In the genomic region with DNA sequence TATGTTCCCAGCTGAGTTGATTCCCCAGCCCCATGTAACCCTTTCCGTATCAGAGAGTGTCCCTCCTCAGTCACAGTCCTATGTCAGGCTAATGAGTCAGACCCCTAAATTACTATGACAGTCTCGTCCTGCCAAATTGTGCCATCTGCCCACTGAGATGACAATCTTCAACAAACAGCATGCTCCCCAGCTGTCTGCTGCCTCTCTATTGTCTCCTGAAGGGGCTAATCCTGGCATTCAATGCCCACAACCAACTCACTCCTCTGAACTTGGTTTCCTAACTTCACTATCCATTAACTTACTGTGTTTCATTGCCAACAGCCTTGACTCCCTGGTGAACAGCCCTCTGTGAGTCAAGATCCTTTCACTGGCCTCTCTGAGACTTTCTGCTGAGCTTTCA, we compare ENCODE assay signal across 26 mouse cellular contexts. TPM values are rescaled to one million over a fixed set of nuclear protein-coding genes. Genes with fewer than 3 reads are reported as not detected.
DNase-seq lines count a peak whose midpoint lies in the region; ATAC-seq and TF ChIP-seq lines count a peak whose summit lies in the region.
"Had no signal": no experiment of that assay in that cellular context is flagged by ENCODE, and none has a peak within 500 bp of the region (broad histone marks: within the 10 kb centered on the region; RNA-seq: fewer than 3 reads in every experiment).

No protein-coding gene starts in this region.

- ATAC-seq in hindbrain, postnatal 0 days = no peak
- no peak for ATAC-seq in hindbrain, embryonic 11.5 days (ENCODE audit: low FRiP score)
- ATAC-seq in liver, embryonic 11.5 days (replicated peaks; ENCODE audit: low FRiP score) = no peak
- ATAC-seq: forebrain, embryonic 13.5 days; intestine, postnatal 0 days; liver, embryonic 12.5 days; liver, postnatal 0 days had no signal

- H3K4me2 ChIP-seq in hindbrain, postnatal 0 days (ENCODE audit: low read depth, low read length) = no peak overlapping the region
- no peak overlapping the region for H3K4me2 ChIP-seq in hindbrain, embryonic 11.5 days (replicated peaks; ENCODE audit: low read depth, low read length)
- H3K4me2 ChIP-seq in liver, embryonic 11.5 days = no peak overlapping the region
- H3K4me2 ChIP-seq: forebrain, embryonic 13.5 days; kidney, embryonic 15.5 days; limb, embryonic 12.5 days; liver, embryonic 12.5 days; midbrain, embryonic 11.5 days had no signal

- 47% methylated on average over 2 of the region's 2 CpGs for WGBS in hindbrain, postnatal 0 days
- 84% methylated on average over 2 of the region's 2 CpGs for WGBS in hindbrain, embryonic 11.5 days
- WGBS in liver, adult 2 months = 94% methylated on average over 2 of the region's 2 CpGs
- WGBS in liver, embryonic 11.5 days = 75% methylated on average over 2 of the region's 2 CpGs

- H3K4me3 ChIP-seq in hindbrain, postnatal 0 days (ENCODE audit: low read length) = no peak overlapping the region
- no peak overlapping the region for H3K4me3 ChIP-seq in hindbrain, embryonic 11.5 days (ENCODE audit: low read depth, low read length)
- no peak overlapping the region for H3K4me3 ChIP-seq in liver, adult 2 months (ENCODE audit: insufficient read depth, low read depth, low read length)
- H3K4me3 ChIP-seq in liver, embryonic 11.5 days (ENCODE audit: low read depth, low read length) = no peak overlapping the region
- H3K4me3 ChIP-seq: forebrain, embryonic 13.5 days; hindbrain, embryonic 10.5 days; kidney, embryonic 15.5 days; limb, embryonic 12.5 days; liver, embryonic 12.5 days had no signal

- peak; percentile 53 for DNase-seq in adrenal gland, adult 2 months
- DNase-seq in adrenal gland, adult 8-10 months = no peak
- DNase-seq in hindbrain, postnatal 0 days (ENCODE audit: low spot score) = peak; percentile 59
- no peak for DNase-seq in hindbrain, embryonic 11.5 days (ENCODE audit: low spot score)
- DNase-seq in liver, adult 2 months (ENCODE audit: extremely low read depth, low read depth, low spot score) = peak; percentile 48
- DNase-seq in liver, embryonic 11.5 days (ENCODE audit: low spot score) = no peak
- DNase-seq in brain, embryonic 14.5 days (ENCODE audit: low read depth) = peak; percentile 31
- DNase-seq: cerebellum, adult 18-20 months; cerebellum, postnatal 36 days; gastrocnemius, postnatal 14 days; heart, postnatal 14 days; kidney, postnatal 25 days; liver, postnatal 0 days; lung, postnatal 36 days; right cerebral cortex, adult 18-20 months; spleen, adult 18-20 months; thymus, adult 2 months; thymus, postnatal 4 days had no signal

- no peaks in the 10 kb centered on the region for H3K79me2 ChIP-seq in liver, adult 2 months (ENCODE audit: control insufficient read depth, insufficient read depth, low read length)

- TF ChIP-seq POLR2A in liver, adult 2 months (IDR thresholded peaks at IDR 0.05; ENCODE audit: extremely low read depth, insufficient read depth, low read length) = no peak
- TF ChIP-seq POLR2A in brain, embryonic 14.5 days (IDR thresholded peaks at IDR 0.05; ENCODE audit: borderline replicate concordance, extremely low read depth, insufficient read depth, insufficient read length, poor library complexity, severe bottlenecking) = no peak

- peak overlapping the region; percentile 58; the same call in 1 of the 2 replicates for H3K27ac ChIP-seq in hindbrain, postnatal 0 days
- no peak overlapping the region for H3K27ac ChIP-seq in hindbrain, embryonic 11.5 days (ENCODE audit: low read depth, low read length)
- H3K27ac ChIP-seq in liver, adult 2 months (replicated peaks; ENCODE audit: insufficient read depth, low read depth, low read length) = no peak overlapping the region
- no peak overlapping the region for H3K27ac ChIP-seq in liver, embryonic 11.5 days (ENCODE audit: low read depth, low read length)
- H3K27ac ChIP-seq: hindbrain, embryonic 10.5 days; kidney, embryonic 15.5 days; limb, embryonic 12.5 days; liver, embryonic 12.5 days had no signal

- no peaks in the 10 kb centered on the region for H3K9me3 ChIP-seq in hindbrain, postnatal 0 days (ENCODE audit: low read length)
- H3K9me3 ChIP-seq in hindbrain, embryonic 11.5 days (ENCODE audit: control insufficient read depth, low read length) = no peaks in the 10 kb centered on the region
- no peaks in the 10 kb centered on the region for H3K9me3 ChIP-seq in liver, embryonic 11.5 days (ENCODE audit: control insufficient read depth, low read length)
- H3K9me3 ChIP-seq: forebrain, embryonic 13.5 days; G1E; hindbrain, embryonic 10.5 days; kidney, embryonic 15.5 days; limb, embryonic 12.5 days; liver, embryonic 12.5 days had no signal

- peaks cover 16% of the 10 kb centered on the region; the same call in 1 of the 2 replicates for H3K36me3 ChIP-seq in hindbrain, postnatal 0 days (ENCODE audit: insufficient read depth, low read length)
- H3K36me3 ChIP-seq in hindbrain, embryonic 11.5 days (ENCODE audit: control insufficient read depth, insufficient read depth, low read length) = no peaks in the 10 kb centered on the region
- no peaks in the 10 kb centered on the region for H3K36me3 ChIP-seq in liver, adult 2 months (ENCODE audit: control insufficient read depth, insufficient read depth, low read length)
- H3K36me3 ChIP-seq in liver, embryonic 11.5 days (ENCODE audit: control insufficient read depth, insufficient read depth, low read length) = no peaks in the 10 kb centered on the region
- H3K36me3 ChIP-seq: G1E; liver, embryonic 12.5 days had no signal

- H3K4me1 ChIP-seq in hindbrain, postnatal 0 days (ENCODE audit: insufficient read depth, low read length) = no peaks in the 10 kb centered on the region; the same call in 1 of the 2 replicates
- H3K4me1 ChIP-seq in hindbrain, embryonic 11.5 days (replicated peaks; ENCODE audit: control insufficient read depth, insufficient read depth, low read length) = 0 out of 2 replicates have a peak, but pooled peaks cover 2% of the 10 kb centered on the region
- H3K4me1 ChIP-seq in liver, adult 2 months (ENCODE audit: control insufficient read depth, insufficient read depth, low read length) = peaks cover 6% of the 10 kb centered on the region
- peaks cover 3% of the 10 kb centered on the region; the same call in 1 of the 2 replicates for H3K4me1 ChIP-seq in liver, embryonic 11.5 days (replicated peaks; ENCODE audit: control insufficient read depth, insufficient read depth, low read length)

- no peak overlapping the region for H3K9ac ChIP-seq in hindbrain, postnatal 0 days (replicated peaks; ENCODE audit: low read length)
- no peak overlapping the region for H3K9ac ChIP-seq in hindbrain, embryonic 11.5 days (ENCODE audit: low read depth, low read length)
- H3K9ac ChIP-seq in liver, adult 2 months (ENCODE audit: low read depth, low read length) = no peak overlapping the region
- H3K9ac ChIP-seq in liver, embryonic 11.5 days (ENCODE audit: low read depth, low read length) = no peak overlapping the region
- H3K9ac ChIP-seq: forebrain, embryonic 13.5 days; kidney, embryonic 15.5 days; limb, embryonic 12.5 days; liver, embryonic 12.5 days; liver, postnatal 0 days had no signal

- H3K27me3 ChIP-seq in hindbrain, postnatal 0 days (ENCODE audit: insufficient read depth, low read length) = no peaks in the 10 kb centered on the region
- H3K27me3 ChIP-seq in hindbrain, embryonic 11.5 days (ENCODE audit: control insufficient read depth, insufficient read depth, low read length) = no peaks in the 10 kb centered on the region
- no peaks in the 10 kb centered on the region for H3K27me3 ChIP-seq in liver, adult 2 months (ENCODE audit: control insufficient read depth, insufficient read depth, low read length)
- H3K27me3 ChIP-seq in liver, embryonic 11.5 days (replicated peaks; ENCODE audit: control insufficient read depth, insufficient read depth, low read length) = no peaks in the 10 kb centered on the region; the same call in 1 of the 2 replicates
- H3K27me3 ChIP-seq: forebrain, embryonic 13.5 days; kidney, embryonic 15.5 days; limb, embryonic 12.5 days had no signal

- TF ChIP-seq CTCF in hindbrain, postnatal 0 days (IDR thresholded peaks at IDR 0.05; ENCODE audit: low read depth) = no peak
- no peak for TF ChIP-seq CTCF in liver, adult 2 months (IDR thresholded peaks at IDR 0.05; ENCODE audit: low read depth, low read length)
- TF ChIP-seq CTCF in brain, embryonic 14.5 days (IDR thresholded peaks at IDR 0.05; ENCODE audit: borderline replicate concordance, extremely low read depth, insufficient read depth, insufficient read length) = no peak

RNA-seq across cellular contexts. Expression of gene Limk1, which starts 4.0 kb away (rescaled TPM):
- total RNA-seq in adrenal gland, adult 2 months (2021) = 10 to 100 TPM; 20.6 to 22.1 TPM
- polyA plus RNA-seq in adrenal gland, adult 2 months (2012; rRNA removed) = 36.5 and 38.4 TPM in 2 replicates
- total RNA-seq in adrenal gland, adult 8-10 months (2022) = 10 to 100 TPM; 22.4 to 25.4 (median 23.7) TPM
- 89.7 and 90.6 TPM in 2 replicates for total RNA-seq in hindbrain, postnatal 0 days (2014; rRNA removed)
- polyA plus RNA-seq in hindbrain, postnatal 0 days (2015; fragmentation: Nextera tagmentation; extraction: Ambion mirVana) = 19.7 and 20.4 TPM in 2 replicates
- 12.4 and 14.7 TPM in 2 replicates for polyA plus RNA-seq in hindbrain, embryonic 11.5 days (2014; fragmentation: Nextera tagmentation; extraction: Ambion mirVana)
- 0.83 and 1.1 TPM in 2 replicates for total RNA-seq in liver, adult 2 months (2014; rRNA removed)
- 2.1 and 2.7 TPM in 2 replicates for polyA plus RNA-seq in liver, adult 2 months (2012; rRNA removed)
- 1.7 and 1.8 TPM in 2 replicates for polyA plus RNA-seq in liver, embryonic 11.5 days (2014; fragmentation: Nextera tagmentation; extraction: Ambion mirVana)
- 63.4 and 89.3 TPM in 2 replicates for polyA plus RNA-seq in brain, embryonic 14.5 days (2012; rRNA removed)

RNA-seq across cellular contexts. Expression of gene Eif4h, which starts 45.1 kb away (rescaled TPM):
- total RNA-seq in adrenal gland, adult 2 months (2021) = 100 to 1,000 TPM; 243 to 252 TPM
- 186 and 212 TPM in 2 replicates for polyA plus RNA-seq in adrenal gland, adult 2 months (2012; rRNA removed)
- 100 to 1,000 TPM; 241 to 258 (median 257) TPM for total RNA-seq in adrenal gland, adult 8-10 months (2022)
- 472 and 489 TPM in 2 replicates for total RNA-seq in hindbrain, postnatal 0 days (2014; rRNA removed)
- polyA plus RNA-seq in hindbrain, postnatal 0 days (2015; fragmentation: Nextera tagmentation; extraction: Ambion mirVana) = 298 and 304 TPM in 2 replicates
- polyA plus RNA-seq in hindbrain, embryonic 11.5 days (2014; fragmentation: Nextera tagmentation; extraction: Ambion mirVana) = 434 and 445 TPM in 2 replicates
- 139 and 146 TPM in 2 replicates for total RNA-seq in liver, adult 2 months (2014; rRNA removed)
- 127 and 134 TPM in 2 replicates for polyA plus RNA-seq in liver, adult 2 months (2012; rRNA removed)
- polyA plus RNA-seq in liver, embryonic 11.5 days (2014; fragmentation: Nextera tagmentation; extraction: Ambion mirVana) = 401 and 428 TPM in 2 replicates
- 313 and 339 TPM in 2 replicates for polyA plus RNA-seq in brain, embryonic 14.5 days (2012; rRNA removed)

Comparison
In these comparisons a context has a peak if more than half of its experiments do, and no peak if none do; other contexts are left out.
1. DNase-seq: peak in adrenal gland, adult 2 months (single experiment), hindbrain, postnatal 0 days (single experiment), liver, adult 2 months (single experiment) and brain, embryonic 14.5 days (single experiment); none in adrenal gland, adult 8-10 months (single experiment), hindbrain, embryonic 11.5 days (single experiment) and liver, embryonic 11.5 days (single experiment).